Mouse (Mus musculus) lung, postnatal 0 days (tissue): ENCODE data around the gene Gm3488. TPM values are rescaled to one million over a fixed set of nuclear protein-coding genes. Genes with fewer than 3 reads are reported as not detected.
"Not testable (repeated sequence)": the region's sequence is repeated elsewhere in the genome, so short reads cannot be mapped to it uniquely, and the experiment has no call there.

Source experiments
- ATAC-seq: fragments of 200-750 bp; cut with Nextera tagmentation; 2 replicates; pipeline ENCODE4 v1.8.0; 2017; ENCODE audit warnings: moderate library complexity
- DNase-seq: peaks from one replicate; pipeline ENCODE4 v3.0.0-alpha.2; 2016; ENCODE audit warnings: low spot score
- H3K27ac ChIP-seq: fragments of 300-500 bp; sonication (generic); 2 replicates; pipeline ENCODE4 v1.5.1; 2014; ENCODE audit warnings: antibody characterized with exemption, mild to moderate bottlenecking, low read length, mixed read lengths
- H3K27me3 ChIP-seq: fragments of 300-500 bp; sonication (generic); replicated peaks from 2 replicates; pipeline ENCODE4 v1.6.1; 2014; ENCODE audit warnings: low read length, mixed read lengths; ENCODE audit not compliant: insufficient read depth
- H3K36me3 ChIP-seq: fragments of 300-500 bp; sonication (generic); 2 replicates; pipeline ENCODE4 v1.6.1; 2014; ENCODE audit warnings: low read length, mixed read lengths; ENCODE audit not compliant: insufficient read depth
- H3K4me1 ChIP-seq: fragments of 300-500 bp; sonication (generic); 2 replicates; pipeline ENCODE4 v1.6.1; 2014; ENCODE audit warnings: antibody characterized with exemption, low read depth, low read length, mixed read lengths; ENCODE audit not compliant: insufficient read depth
- H3K4me2 ChIP-seq: fragments of 300-500 bp; sonication (generic); replicated peaks from 2 replicates; pipeline ENCODE4 v1.6.1; 2014; ENCODE audit warnings: low read depth, mild to moderate bottlenecking, low read length, moderate library complexity, mixed read lengths
- H3K4me3 ChIP-seq: fragments of 300-500 bp; sonication (generic); 2 replicates; pipeline ENCODE4 v1.5.1; 2014; ENCODE audit warnings: low read depth, low read length
- H3K9ac ChIP-seq: fragments of 300-500 bp; sonication (generic); replicated peaks from 2 replicates; pipeline ENCODE4 v1.6.1; 2014; ENCODE audit warnings: low read depth, mild to moderate bottlenecking
- H3K9me3 ChIP-seq: fragments of 300-500 bp; sonication (generic); 2 replicates; pipeline ENCODE4 v1.6.1; 2016; ENCODE audit warnings: low read length, mixed read lengths
- WGBS: fragments of 180-500 bp; shearing (Covaris S2); extraction: QIAGEN DNeasy Blood & Tissue Kit; methylation state at CpG from one replicate; pipeline ENCODE4 v1.1.7; 2014; 5-methylcytosine and 5-hydroxymethylcytosine counted together
- polyA plus RNA-seq: library from polyadenylated mRNA; unstranded; fragments of >200 nt; fragmentation: Nextera tagmentation; extraction: Ambion mirVana; gene quantifications from 2 replicates; pipeline ENCODE4 v1.2.1, GENCODE M21; 2015

Gm3488 gene
- 0.32 and 0.98 TPM in 2 replicates for polyA plus RNA-seq

- H3K9ac ChIP-seq, H3K27me3 ChIP-seq, ATAC-seq, H3K9me3 ChIP-seq, H3K4me2 ChIP-seq, DNase-seq, H3K4me3 ChIP-seq, H3K4me1 ChIP-seq, H3K36me3 ChIP-seq, H3K27ac ChIP-seq: not testable (repeated sequence)
- WGBS: no CpG with 5 or more reads among the region's 35 CpGs
Measured at GRCm38 (mm10) chr14:5501374-5501773, at the start of gene Gm3488. Gene Gm3488, plus strand, starts transcription at chr14:5501674.

- not testable (repeated sequence) for H3K4me1 ChIP-seq, H3K9ac ChIP-seq, H3K4me3 ChIP-seq, DNase-seq, H3K27ac ChIP-seq, ATAC-seq, H3K36me3 ChIP-seq, H3K4me2 ChIP-seq, H3K9me3 ChIP-seq, H3K27me3 ChIP-seq
- WGBS: no CpG with 5 or more reads among the region's 3 CpGs
Measured at GRCm38 (mm10) chr14:5455367-5455766, 46.1 kb upstream of the Gm3488 start, which contains the start of gene Gm3194. Gene Gm3194, minus strand, starts transcription at chr14:5455467.

- H3K9me3 ChIP-seq, DNase-seq, H3K4me2 ChIP-seq, H3K4me3 ChIP-seq, H3K4me1 ChIP-seq, H3K36me3 ChIP-seq, H3K27ac ChIP-seq, H3K9ac ChIP-seq, H3K27me3 ChIP-seq: not testable (repeated sequence)
- ATAC-seq: peak; percentile 62; the same call in 1 of the 2 replicates
- WGBS: no CpG with 5 or more reads among the region's 19 CpGs
Measured at GRCm38 (mm10) chr14:5460469-5460868, 41.0 kb upstream of the Gm3488 start.

GRCm38 (mm10) chr14:5477730-5478129 is 23.7 kb upstream of the Gm3488 start, which contains the start of gene Gm8246:
Gene Gm8246, minus strand, starts transcription at chr14:5477830.
- H3K27me3 ChIP-seq, H3K27ac ChIP-seq, H3K4me3 ChIP-seq, ATAC-seq, H3K4me1 ChIP-seq, H3K36me3 ChIP-seq, H3K9ac ChIP-seq, H3K4me2 ChIP-seq, DNase-seq, H3K9me3 ChIP-seq: not testable (repeated sequence)
- no CpG with 5 or more reads among the region's 3 CpGs for WGBS

- not testable (repeated sequence) for H3K4me1 ChIP-seq, H3K4me3 ChIP-seq, H3K27ac ChIP-seq, H3K36me3 ChIP-seq, H3K9me3 ChIP-seq, H3K9ac ChIP-seq, DNase-seq, H3K4me2 ChIP-seq, H3K27me3 ChIP-seq, ATAC-seq
- WGBS: 84% methylated on average over 4 of the region's 5 CpGs
Measured at GRCm38 (mm10) chr14:5483907-5484306, 17.6 kb upstream of the Gm3488 start, which contains the start of gene Gm3187. Gene Gm3187, plus strand, starts transcription at chr14:5484207.

- not testable (repeated sequence) for H3K36me3 ChIP-seq, ATAC-seq, H3K4me2 ChIP-seq, H3K4me1 ChIP-seq, H3K9me3 ChIP-seq, H3K4me3 ChIP-seq, H3K27me3 ChIP-seq, DNase-seq, H3K27ac ChIP-seq, H3K9ac ChIP-seq
- no CpG with 5 or more reads among the region's 2 CpGs for WGBS
Measured at GRCm38 (mm10) chr14:5538196-5538595, 36.7 kb downstream of the Gm3488 start, which contains the start of gene Gm3532. Gene Gm3532, plus strand, starts transcription at chr14:5538496.

Other genes with a start within 250 kb of the Gm3488 start
- not detected in 2 replicates for gene Gm3526, start 241.1 kb upstream of the Gm3488 start, polyA plus RNA-seq
- not detected in 2 replicates for gene Gm3542, start 166.7 kb upstream of the Gm3488 start, polyA plus RNA-seq
- 0.29 TPM in 1 of 2 replicates, not detected in the other for gene Gm3500, start 112.6 kb upstream of the Gm3488 start, polyA plus RNA-seq
- 0.14 TPM in 1 of 2 replicates, not detected in the other for gene Gm3194, start 46.2 kb upstream of the Gm3488 start, polyA plus RNA-seq
- not detected in 2 replicates for gene Gm8246, start 23.8 kb upstream of the Gm3488 start, polyA plus RNA-seq
- gene Gm3187, start 17.5 kb upstream of the Gm3488 start, polyA plus RNA-seq: not detected in 2 replicates
- gene Gm3532, start 36.8 kb downstream of the Gm3488 start, polyA plus RNA-seq: not detected in 2 replicates
- gene Gm8265, start 131.4 kb downstream of the Gm3488 start, polyA plus RNA-seq: not detected in 2 replicates
- gene Gm9603, start 185.8 kb downstream of the Gm3488 start, polyA plus RNA-seq: not detected in 2 replicates
- 0.16 TPM in 1 of 2 replicates, not detected in the other for gene Gm3373, start 239.9 kb downstream of the Gm3488 start, polyA plus RNA-seq